Mouse (Mus musculus) G1E (cell line): Measurements from ENCODE around the gene Pik3r2. TPM values are rescaled to one million over a fixed set of nuclear protein-coding genes. Genes with fewer than 3 reads are reported as not detected.

ENCODE experiments used
- ATAC-seq: 2 replicates; pipeline ENCODE4 v1.8.0; 2016; ENCODE audit warnings: mild to moderate bottlenecking; ENCODE audit not compliant: insufficient number of reproducible peaks, poor library complexity, low FRiP score, severe bottlenecking; ENCODE audit errors: extremely low read depth
- DNase-seq: peaks from one replicate; pipeline ENCODE4 v3.0.0; 2012; ENCODE audit warnings: low spot score
- H3K27me3 ChIP-seq: 2 replicates; pipeline ENCODE4 v1.6.1; 2012; ENCODE audit warnings: mild to moderate bottlenecking, low read length, inconsistent platforms; ENCODE audit not compliant: insufficient read depth
- H3K36me3 ChIP-seq: replicated peaks from 2 replicates; pipeline ENCODE3; 2012; ENCODE audit warnings: mild to moderate bottlenecking, inconsistent platforms
- H3K4me1 ChIP-seq: 2 replicates; pipeline ENCODE4 v1.6.1; 2012; ENCODE audit warnings: low read depth, low read length, inconsistent platforms, mixed read lengths; ENCODE audit not compliant: insufficient read depth
- H3K4me3 ChIP-seq: 2 replicates; pipeline ENCODE4 v1.5.1; 2012; ENCODE audit warnings: low read depth, mild to moderate bottlenecking, inconsistent platforms, low read length, moderate library complexity, mixed read lengths
- H3K9me3 ChIP-seq: replicated peaks from 2 replicates; pipeline ENCODE4 v1.6.1; 2012; ENCODE audit warnings: inconsistent platforms
- CTCF ChIP-seq: IDR thresholded peaks from 2 replicates; pipeline ENCODE4 v1.5.1; 2012; ENCODE audit warnings: low read depth, low read length, inconsistent platforms, mixed read lengths
- GATA1 ChIP-seq: IDR thresholded peaks from 2 replicates; pipeline ENCODE4 v1.6.1; 2012; ENCODE audit warnings: borderline replicate concordance, low read length, inconsistent platforms, mixed read lengths
- GATA2 ChIP-seq: IDR thresholded peaks from 2 replicates; pipeline ENCODE4 v1.6.1; 2012; ENCODE audit warnings: low read depth, low read length, inconsistent platforms, borderline replicate concordance
- POLR2AphosphoS5 ChIP-seq: IDR thresholded peaks from 2 replicates; pipeline ENCODE4 v1.6.1; 2012; ENCODE audit warnings: low read depth, low read length, inconsistent platforms; ENCODE audit not compliant: insufficient replicate concordance
- TAL1 ChIP-seq: conservative IDR thresholded peaks from 2 replicates; pipeline ENCODE4 v1.6.1; 2012; ENCODE audit warnings: low read depth, low read length, inconsistent platforms, mixed read lengths
- polyA plus RNA-seq: library from polyadenylated mRNA; stranded (reverse); fragments of >175 nt; gene quantifications from 2 replicates; pipeline ENCODE4 v1.2.3, GENCODE M21; 2012
- total RNA-seq, 2 experiments: library from RNA; stranded (forward) in 1 of 2; stranded (reverse) in 1 of 2; fragments of 200-1000 nt in 1 of 2; fragments of >200 nt in 1 of 2; fragmentation: Nextera tagmentation in 1 of 2; gene quantifications; 2 replicates each; pipeline ENCODE4 v1.2.3; 2014 to 2017

Pik3r2 gene
- total and polyA plus RNA-seq, 3 experiments, result 7.1 to 55.0 (median 13.3) TPM

DNA sequence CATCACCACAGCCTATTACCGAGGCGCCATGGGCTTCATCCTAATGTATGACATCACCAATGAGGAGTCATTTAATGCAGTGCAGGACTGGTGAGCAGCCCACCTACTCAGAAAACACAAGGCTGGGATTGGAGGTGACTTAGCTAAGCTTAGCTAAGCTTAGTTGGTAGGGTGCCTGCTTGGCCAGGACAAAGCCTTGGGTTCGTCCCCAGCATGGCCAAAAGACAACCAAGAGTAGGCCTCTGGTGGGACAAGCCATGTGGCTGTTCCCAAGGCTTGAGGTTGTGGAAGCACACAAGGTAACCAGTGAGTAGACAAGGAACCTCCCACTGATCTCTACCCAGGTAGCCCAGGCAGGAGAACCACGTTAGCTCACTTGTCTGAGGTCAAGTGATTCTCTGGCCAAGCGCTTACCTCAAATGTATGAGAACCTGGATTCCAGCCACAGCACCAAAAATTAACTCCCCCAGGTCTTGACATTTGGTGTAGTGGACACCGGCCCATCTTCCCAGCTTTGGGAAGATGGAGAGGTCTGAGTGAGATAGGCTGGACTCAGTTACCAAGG lies 20.0 kb downstream of the Pik3r2 start:
- no peaks in the 10 kb centered on the region for H3K9me3 ChIP-seq
- no peak for DNase-seq
- no peak overlapping the region for H3K4me3 ChIP-seq
- H3K36me3 ChIP-seq, result peaks cover 51% of the 10 kb centered on the region
- TF ChIP-seq GATA2 (no peak), GATA1 (no peak), CTCF (no peak), TAL1 (no peak), POLR2AphosphoS5 (no peak)
- ATAC-seq, result no peak
- no peaks in the 10 kb centered on the region for H3K27me3 ChIP-seq
- H3K4me1 ChIP-seq, result peaks cover 84% of the 10 kb centered on the region

- DNase-seq (no peak), ATAC-seq (no peak)
- Histone ChIP-seq H3K9me3 (no peaks in the 10 kb centered on the region), H3K27me3 (no peaks in the 10 kb centered on the region), H3K4me1 (peaks cover 79% of the 10 kb centered on the region), H3K36me3 (peaks cover 51% of the 10 kb centered on the region), H3K4me3 (peak overlapping the region; percentile 86)
- TF ChIP-seq POLR2AphosphoS5, result no peak
- TF ChIP-seq GATA2, result no peak
- TF ChIP-seq CTCF, result no peak
- TF ChIP-seq TAL1, result no peak
- no peak for TF ChIP-seq GATA1
Measured at GRCm38 (mm10) chr8:70755661-70756475, 20.6 kb downstream of the Pik3r2 start.

- no peak for ATAC-seq
Measured at GRCm38 (mm10) chr8:70754871-70755660, 21.4 kb downstream of the Pik3r2 start.

GRCm38 (mm10) chr8:70754043-70754870 lies 22.3 kb downstream of the Pik3r2 start, which contains the start of gene Rab3a:
Gene Rab3a, plus strand, starts transcription at chr8:70754679.
- Histone ChIP-seq H3K4me3 (peak within 1 kb of the TSS; percentile 86), H3K4me1 (peaks cover 67% of the 10 kb centered on the region), H3K27me3 (peaks cover 11% of the 10 kb centered on the region), H3K36me3 (peaks cover 44% of the 10 kb centered on the region), H3K9me3 (no peaks in the 10 kb centered on the region)
- TF ChIP-seq CTCF (no peak), GATA2 (no peak), POLR2AphosphoS5 (no peak), TAL1 (no peak), GATA1 (no peak)
- ATAC-seq, result peak; percentile 97
- peak; percentile 98 for DNase-seq

More at GRCm38 (mm10) chr8:70754871-70755660, 21.4 kb downstream of the Pik3r2 start:
- Histone ChIP-seq H3K4me3 (peak overlapping the region; percentile 86), H3K9me3 (no peaks in the 10 kb centered on the region), H3K4me1 (peaks cover 75% of the 10 kb centered on the region), H3K36me3 (peaks cover 51% of the 10 kb centered on the region), H3K27me3 (peaks cover 4% of the 10 kb centered on the region)
- DNase-seq, result no peak
- TF ChIP-seq TAL1 (no peak), CTCF (no peak), GATA2 (no peak), GATA1 (no peak), POLR2AphosphoS5 (no peak)

DNA sequence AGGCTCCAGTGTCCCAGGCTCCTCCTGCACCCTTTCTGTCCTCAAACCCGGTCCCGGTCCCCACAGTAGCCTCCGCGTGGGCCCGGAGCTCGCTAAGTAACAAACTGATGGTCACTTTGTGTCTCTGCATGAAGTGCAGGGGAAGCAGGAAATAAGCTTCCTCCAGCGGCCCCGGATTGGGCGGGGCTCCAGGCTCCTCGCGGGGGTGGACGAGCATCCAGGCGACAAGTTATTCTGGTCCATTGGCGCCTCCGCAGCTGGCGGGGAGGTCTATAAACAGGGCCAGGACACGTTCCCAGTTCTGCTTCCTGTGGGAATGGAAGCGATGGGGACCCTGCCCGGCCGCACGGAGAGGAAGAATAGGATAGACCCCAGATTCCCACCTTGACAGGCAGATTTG lies 23.4 kb downstream of the Pik3r2 start:
- Histone ChIP-seq H3K27me3 (peaks cover 21% of the 10 kb centered on the region), H3K4me3 (peak overlapping the region; percentile 69), H3K4me1 (peaks cover 56% of the 10 kb centered on the region), H3K9me3 (no peaks in the 10 kb centered on the region), H3K36me3 (peaks cover 33% of the 10 kb centered on the region)
- no peak for TF ChIP-seq TAL1
- TF ChIP-seq CTCF, result no peak
- TF ChIP-seq POLR2AphosphoS5, result no peak
- no peak for TF ChIP-seq GATA2
- no peak for TF ChIP-seq GATA1
- ATAC-seq (no peak), DNase-seq (peak; percentile 89)
